Mouse (Mus musculus) lung, adult 18-20 months (tissue): ENCODE measurements around the gene Lamc1.

ENCODE experiments used
- DNase-seq, 2 experiments: peaks; one replicate each; pipeline ENCODE4 v3.0.0; 2022; ENCODE audit warnings: mixed read lengths in 2 of 2

The Lamc1 gene

GRCm38 (mm10) chr1:153296035-153296434 is 36.6 kb downstream of the Lamc1 start:
- DNase-seq, result no peak

- no peak for DNase-seq
Measured at GRCm38 (mm10) chr1:153292892-153293291, 39.7 kb downstream of the Lamc1 start.

DNA sequence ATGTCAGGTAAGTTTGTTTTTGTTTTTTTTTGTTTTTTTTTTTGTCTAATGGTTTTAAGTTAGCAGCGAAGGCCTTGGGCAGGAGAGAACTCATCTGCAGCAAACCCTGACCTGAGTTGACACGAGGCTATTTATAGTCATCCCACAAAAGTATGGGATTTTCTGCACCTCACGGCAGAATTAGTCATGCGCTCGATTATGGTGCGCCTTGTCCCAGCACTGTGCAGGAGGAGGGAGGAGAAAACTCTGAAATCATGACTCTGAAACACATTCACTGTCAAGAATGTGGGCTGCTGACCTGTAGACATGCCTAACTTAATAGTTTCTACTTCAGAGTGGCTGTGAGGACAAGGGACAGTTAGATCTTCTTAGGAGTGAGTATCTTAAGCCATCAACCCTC is 40.4 kb downstream of the Lamc1 start:
- DNase-seq, result no peak

GRCm38 (mm10) chr1:153291416-153291815 is 41.2 kb downstream of the Lamc1 start:
- no peak for DNase-seq

GRCm38 (mm10) chr1:153288010-153288409 is 44.6 kb downstream of the Lamc1 start:
- no peak for DNase-seq

DNA sequence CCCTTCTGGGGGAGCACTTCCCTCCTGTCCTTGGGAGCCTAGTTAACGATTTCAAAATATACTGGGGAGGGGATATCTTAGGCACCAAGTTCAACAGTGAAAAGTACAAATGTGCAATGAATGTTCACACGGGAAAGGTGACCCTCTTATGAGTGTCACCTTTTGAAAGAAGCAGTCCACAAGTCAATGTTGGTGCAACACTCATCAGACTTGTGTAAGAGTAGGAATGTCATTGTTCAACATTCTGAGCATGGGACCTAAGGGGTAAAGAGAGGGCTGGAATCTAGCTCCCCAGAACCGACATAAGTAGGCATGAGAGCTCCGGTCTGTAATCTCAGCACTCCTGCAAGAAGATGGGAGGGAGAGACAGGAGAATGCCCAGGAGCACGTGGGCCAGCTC is 45.1 kb downstream of the Lamc1 start:
- no peak for DNase-seq

DNA sequence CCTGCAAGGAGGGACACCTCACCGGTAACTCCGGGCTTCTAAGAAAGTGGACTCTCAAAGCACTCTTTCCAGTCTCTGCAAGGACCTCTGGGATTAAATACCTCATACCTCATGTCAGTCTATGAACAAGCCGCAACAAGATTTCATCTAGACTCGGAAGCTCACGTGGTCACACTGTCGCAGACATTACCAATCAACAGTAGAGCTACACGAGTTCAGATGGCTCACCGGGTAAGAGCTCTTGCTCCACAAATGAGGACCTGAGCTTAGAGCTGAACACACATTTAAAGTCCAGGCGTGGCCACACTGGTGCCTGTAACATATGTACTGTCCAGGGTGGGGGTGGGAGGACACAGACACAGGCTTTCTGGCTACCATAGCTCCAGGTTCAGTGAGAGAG is 46.4 kb downstream of the Lamc1 start:
- no peak for DNase-seq

DNA sequence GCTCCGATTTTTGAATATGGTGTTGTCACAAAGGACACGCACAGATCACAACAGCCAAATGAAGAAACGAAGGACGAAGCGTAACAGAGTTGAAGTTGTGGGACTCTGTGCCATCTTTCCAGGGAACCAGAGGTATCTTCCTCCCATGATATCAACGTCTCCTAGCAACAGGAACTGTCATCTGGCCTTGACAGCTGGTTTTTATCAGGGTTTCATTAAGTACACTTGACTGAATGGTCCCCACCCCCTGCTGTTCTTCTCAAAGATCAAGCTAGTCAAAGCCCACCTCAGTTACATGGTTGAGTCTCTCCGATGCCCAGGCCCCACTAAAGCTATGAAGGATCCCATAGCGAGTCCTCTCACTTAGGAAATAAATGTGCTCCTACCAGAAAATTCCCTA is 47.4 kb downstream of the Lamc1 start:
- DNase-seq, result no peak

DNA sequence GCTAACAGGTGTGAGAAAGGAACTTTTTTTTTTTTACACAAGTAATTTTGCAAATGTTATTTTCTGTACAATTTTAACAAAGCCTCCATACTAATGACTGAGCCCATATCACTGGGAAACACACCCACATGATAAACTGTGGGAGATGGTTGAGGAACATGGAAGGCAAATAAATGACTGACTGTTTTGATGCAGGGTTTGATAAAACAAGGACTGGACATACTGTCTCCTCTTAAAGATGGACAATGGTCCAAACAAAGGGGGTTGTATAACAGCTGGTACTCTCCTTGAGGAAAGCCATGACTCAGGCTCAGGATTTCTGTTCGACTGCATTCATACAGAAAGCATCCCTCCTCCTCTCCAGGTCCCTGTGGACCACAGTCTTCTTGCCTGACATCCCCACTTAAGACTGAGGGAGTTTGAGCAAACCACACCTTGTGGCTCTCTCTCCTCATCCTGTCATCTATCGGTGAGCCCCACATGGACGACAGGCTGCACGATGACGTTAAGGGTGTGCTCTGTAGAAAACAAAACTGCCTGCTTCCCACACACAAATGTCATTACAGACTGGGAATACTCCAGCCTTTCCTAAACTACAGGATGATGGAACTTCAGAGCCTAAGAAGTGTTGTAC is 50.1 kb downstream of the Lamc1 start:
- no peak for DNase-seq

DNA sequence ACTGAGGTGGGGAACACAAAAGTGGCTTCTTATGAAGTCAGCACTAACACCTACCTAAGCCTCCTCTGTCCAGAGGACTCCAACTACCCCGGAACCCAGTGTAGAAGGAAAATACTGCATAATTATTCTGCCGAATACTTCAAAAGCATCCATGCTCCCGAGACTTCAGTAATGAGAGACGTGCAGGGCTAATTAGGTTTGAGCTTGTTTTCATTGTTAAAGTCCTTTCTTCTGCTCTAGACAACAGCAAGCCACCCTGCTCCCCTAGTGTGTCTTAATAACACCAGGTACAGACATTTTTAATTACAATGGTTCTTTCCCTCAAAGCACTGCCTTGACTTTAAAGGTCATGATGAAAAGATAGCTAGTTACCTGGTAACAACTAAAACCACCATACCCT is 51.1 kb downstream of the Lamc1 start:
- no peak for DNase-seq

DNA sequence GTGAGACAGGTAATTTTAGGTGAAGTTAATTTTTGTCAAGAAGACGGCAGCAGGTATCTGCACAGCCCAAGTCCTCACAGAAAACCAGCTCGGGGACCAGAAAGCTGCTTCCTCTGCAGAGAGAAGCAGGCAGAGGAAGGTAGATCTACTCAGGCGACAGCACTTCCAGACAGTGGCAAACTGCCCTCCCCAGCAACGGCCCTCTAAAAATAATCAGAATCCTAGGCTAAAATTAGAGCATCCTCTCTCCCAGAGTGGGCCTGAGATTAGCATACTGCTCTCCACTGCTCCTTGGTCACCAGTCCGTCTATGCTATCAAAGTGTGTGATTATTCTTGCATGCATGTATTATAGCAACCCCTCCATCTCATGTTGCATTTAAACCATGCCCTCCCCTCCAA is 52.2 kb downstream of the Lamc1 start:
- no peak for DNase-seq

DNA sequence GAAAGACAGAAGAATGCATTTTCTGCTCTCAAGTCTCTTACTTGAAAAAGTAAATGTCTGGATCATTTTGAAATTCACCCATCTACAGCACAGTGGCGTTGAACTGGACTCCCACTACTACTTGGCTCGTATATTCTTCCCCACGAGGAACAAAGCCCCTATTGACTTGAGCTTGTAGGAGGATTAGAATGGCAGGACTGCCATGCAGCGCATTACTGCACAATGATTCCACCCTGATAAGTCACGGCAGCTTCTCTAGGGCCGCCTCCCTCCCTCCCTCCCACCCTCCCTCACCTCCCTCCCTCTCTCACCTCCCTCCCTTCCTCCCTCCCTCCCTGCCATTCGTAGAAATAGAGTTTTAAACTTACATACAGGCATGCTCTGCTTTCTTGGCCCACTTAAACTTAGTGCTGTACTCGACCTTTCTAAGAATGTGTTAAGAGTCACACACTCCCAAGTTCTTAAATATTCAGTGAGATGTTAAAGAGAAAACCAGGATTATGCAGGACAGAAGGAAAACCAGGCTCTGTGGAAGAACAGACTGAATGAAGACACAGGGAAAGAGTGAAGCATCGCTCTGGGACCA is 54.5 kb downstream of the Lamc1 start:
- no peak for DNase-seq

DNA sequence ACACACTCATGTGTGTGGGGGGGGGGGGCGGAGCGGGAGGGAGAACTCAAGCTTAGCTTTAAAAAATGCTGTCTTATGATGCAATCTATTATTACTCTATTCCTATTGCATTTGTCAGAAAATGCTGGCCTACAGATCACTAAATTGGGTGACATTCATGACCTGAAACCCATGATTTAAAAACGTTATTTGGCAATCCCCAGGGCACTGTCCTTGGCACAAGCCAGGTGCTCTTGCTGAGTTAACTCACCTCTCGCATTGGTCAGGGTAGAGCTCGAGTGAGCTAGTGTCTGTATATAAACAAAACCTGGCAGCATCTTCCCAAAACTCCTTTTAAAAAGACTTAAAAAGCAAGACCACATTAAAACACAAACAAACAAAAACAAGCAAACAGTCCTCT is 57.1 kb downstream of the Lamc1 start:
- no peak for DNase-seq

DNA sequence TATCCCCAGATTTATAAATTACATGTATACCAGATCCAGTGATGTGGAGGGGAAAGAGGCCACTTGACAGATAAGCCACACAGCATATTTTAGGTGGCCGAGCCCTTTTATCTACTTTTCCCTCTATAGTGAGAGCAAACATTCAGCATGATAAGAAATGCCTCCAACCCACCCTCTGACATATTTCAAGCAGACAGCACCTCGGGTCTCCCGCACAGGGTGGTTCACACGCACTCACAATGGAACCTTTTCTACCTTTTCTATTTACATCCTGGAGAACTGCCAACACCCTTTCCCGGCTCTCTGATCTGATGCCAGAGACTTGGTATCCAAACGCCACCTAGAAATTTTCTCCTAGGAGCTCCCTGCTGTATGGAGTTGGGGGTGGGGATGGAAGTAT is 58.0 kb downstream of the Lamc1 start:
- peak in 1 of 2 experiments; percentile 40 for DNase-seq

DNA sequence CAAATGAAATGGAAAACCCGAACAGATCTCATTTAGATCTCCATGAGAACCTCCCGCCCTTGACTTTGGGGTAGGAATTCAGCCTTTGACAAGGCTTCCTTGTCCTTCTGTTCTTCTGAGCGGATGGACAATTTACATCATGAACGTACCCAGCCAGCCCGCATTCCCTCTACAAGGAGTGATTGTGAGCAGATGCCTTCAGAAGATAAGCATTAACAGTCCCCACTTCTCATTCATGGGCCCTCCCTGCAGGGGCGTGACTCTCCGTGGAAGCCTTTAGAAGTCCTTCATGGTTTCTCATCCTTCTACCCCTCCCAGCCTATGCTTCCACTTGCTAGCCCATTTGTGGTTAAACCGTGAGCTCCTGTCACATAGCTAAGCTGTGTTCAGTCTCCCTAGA is 58.9 kb downstream of the Lamc1 start:
- no peak for DNase-seq

DNA sequence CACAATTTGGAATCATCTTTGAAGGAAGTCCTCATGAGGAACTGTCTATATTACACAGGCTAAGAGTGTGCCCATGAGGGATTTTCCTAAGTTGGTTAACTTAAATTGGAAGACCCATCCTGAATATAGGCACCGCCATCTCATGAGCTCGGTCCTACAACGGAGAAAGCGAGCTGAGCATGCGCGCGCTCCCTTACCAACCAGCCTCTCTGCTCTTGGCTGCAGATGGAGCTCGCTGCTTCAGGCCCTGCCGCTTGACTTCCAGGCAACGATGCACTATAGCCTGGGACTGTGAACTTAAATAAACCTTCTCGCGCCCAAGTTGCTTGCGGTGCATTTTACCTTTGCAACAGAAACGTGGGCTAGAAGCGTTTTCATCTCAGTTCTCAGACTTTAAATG is 61.8 kb downstream of the Lamc1 start:
- no peak for DNase-seq

- no peak for DNase-seq
Measured at GRCm38 (mm10) chr1:153269681-153270080, 62.9 kb downstream of the Lamc1 start.

DNA sequence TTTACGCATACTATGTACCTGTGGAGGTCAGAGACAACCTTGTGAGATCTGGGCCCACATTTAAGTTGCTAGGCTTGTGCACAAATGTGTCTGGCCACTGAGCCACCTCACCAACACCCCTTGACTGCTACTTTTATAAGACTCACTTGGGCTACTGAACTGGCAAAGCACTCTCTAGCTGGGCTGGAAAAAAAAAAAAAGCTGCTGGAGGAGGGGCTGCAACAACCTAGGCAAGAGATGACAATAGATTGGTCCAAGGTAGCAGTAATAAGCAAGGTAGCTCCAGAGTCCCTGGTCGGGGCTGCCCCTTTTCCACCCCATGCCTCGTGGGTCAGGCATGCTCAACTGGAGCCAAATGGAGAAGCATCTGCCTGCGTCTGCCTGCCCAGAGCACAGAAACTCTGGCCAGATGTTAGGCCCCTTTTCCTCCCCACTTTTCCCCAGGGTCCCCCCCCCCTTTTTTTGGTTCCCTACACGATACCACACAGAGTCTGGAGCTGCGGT is 63.7 kb downstream of the Lamc1 start:
- DNase-seq, result no peak

DNA sequence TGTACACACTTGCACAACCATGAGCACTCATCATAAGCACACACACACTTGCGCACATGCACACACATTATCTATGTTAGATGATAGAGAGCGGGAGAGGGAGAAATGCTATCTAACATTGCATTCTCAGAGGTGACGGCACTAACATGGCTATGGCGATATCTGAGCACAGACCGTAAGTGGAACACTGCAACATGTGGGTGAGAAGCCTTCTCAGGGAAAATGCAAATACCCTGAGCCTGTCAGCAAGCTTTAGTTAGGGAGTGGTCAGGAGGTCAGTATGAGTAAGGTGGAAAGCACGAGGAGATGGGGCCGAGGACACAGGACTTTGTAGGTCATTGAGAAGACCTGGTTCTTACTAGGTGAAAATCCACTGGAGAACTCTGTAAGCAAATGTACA is 64.3 kb downstream of the Lamc1 start:
- no peak for DNase-seq

GRCm38 (mm10) chr1:153267730-153268129 is 64.9 kb downstream of the Lamc1 start:
- no peak for DNase-seq

DNA sequence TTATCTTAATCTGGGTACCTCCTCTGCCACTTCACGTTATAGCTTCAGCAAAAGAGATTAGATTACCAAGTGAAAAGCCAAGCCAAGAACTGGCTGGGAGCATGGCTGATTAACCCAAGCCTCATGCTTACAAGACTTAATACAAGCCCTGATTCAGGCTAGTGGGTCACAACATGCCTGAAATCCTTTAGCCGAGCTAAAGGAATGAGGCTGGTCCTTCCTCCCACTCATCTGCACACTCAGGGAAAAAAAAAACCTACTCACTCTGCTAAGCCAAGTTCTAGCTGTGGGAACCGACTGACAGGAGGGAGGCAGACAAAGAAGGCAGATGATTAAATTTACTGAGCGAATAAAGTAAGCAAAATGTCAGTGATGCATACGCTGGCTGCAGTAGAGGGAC is 65.7 kb downstream of the Lamc1 start:
- DNase-seq, result no peak

DNA sequence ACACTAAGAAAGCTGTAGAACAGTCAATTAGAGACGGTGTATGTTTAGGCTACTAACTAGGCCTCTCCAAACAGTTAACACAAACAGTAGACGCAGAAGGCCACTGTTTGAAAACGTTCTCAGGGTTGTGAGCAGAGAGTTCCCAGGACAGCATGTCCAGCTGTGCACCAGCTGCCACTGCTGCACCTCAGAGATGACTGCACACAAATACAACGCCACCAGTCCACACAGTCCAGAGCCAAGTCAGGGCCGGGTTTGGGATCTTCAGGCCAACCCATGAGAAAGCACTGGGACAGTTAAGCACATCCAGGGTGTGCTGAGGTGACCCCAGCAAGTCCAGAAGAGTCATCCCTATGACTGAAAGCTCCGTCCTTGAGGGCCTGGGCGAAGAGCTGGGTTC is 67.0 kb downstream of the Lamc1 start:
- peak in 1 of 2 experiments; percentile 52 for DNase-seq

- DNase-seq, result no peak
Measured at GRCm38 (mm10) chr1:153265066-153265465, 67.5 kb downstream of the Lamc1 start.

DNA sequence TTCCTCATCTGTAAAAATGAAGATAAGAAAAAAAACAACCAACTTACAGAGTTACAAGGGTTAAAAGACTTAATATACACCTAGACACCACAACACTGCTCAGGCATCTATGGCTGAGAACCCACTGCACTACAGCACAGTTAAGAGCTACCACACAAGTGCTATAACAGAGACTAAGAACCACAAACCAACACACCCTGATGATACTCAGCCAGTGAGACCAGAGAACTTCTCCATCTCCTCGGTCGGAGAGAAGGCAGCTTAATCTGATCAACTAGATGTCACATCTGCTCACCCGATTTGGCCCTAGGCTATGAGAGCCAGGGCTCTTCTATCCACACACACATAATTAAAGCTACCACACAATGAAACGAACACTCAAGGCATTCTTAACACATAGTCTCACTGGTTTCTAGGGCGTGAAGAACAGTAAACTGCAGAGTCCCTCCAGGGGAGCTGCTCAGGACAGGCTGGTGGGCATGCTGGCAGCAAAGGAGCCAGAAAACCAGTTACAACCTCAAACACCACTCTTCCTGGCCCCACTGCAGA is 72.8 kb downstream of the Lamc1 start:
- peak in 1 of 2 experiments; percentile 32 for DNase-seq
